Mouse (Mus musculus): Measurements from ENCODE around the gene Areg. TPM values are rescaled to one million over a fixed set of nuclear protein-coding genes. Genes with fewer than 3 reads are reported as not detected.
A peak's percentile ranks its signal among the peaks of the same experiment; 100 is the strongest.

The Areg gene
- 0.96 and 1.8 TPM in 2 replicates for polyA plus RNA-seq (2015; fragmentation: Nextera tagmentation; extraction: Ambion mirVana)

DNA sequence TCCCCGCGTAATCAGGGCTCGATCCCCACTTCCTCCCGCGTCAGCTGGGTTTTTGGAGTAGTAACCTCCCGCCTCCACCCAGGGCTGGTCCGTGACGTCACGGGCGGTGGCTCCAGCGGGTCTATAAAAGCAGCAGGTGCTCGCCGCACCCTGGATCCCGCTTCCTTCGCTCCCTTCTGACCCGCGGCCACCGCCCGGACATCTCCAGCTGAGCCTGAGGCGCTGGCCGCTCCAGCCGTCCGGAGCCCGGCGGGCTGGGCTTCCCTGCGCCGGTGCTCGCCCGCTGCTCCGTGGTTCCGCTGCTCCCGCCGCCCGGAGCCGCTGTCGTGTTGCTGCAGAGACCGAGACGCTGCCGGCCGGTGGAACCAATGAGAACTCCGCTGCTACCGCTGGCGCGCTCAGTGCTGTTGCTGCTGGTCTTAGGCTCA lies at the start of gene Areg:
TSS of gene Areg (plus strand) at position 154 of the 428 bp plus-strand sequence.
- 0 out of 2 replicates have a peak, but pooled peaks have one; percentile 24 for ATAC-seq (ENCODE audit: insufficient number of reproducible peaks, low FRiP score, low TSS enrichment, low read depth)
- H3K4me3 ChIP-seq = peak within 1 kb of the TSS; percentile 53
- H3K9ac ChIP-seq = peak within 1 kb of the TSS; percentile 23; the same call in 1 of the 2 replicates
- H3K4me2 ChIP-seq = peak within 1 kb of the TSS; percentile 94
- no peaks in the 10 kb centered on the region for H3K36me3 ChIP-seq
- no peaks in the 10 kb centered on the region for H3K9me3 ChIP-seq
- H3K4me1 ChIP-seq = peaks cover 10% of the 10 kb centered on the region
- WGBS = under 1% methylated on average over 44 of the region's 44 CpGs
- H3K27me3 ChIP-seq = peaks cover 22% of the 10 kb centered on the region
- no peak within 1 kb of the TSS for H3K27ac ChIP-seq

DNA sequence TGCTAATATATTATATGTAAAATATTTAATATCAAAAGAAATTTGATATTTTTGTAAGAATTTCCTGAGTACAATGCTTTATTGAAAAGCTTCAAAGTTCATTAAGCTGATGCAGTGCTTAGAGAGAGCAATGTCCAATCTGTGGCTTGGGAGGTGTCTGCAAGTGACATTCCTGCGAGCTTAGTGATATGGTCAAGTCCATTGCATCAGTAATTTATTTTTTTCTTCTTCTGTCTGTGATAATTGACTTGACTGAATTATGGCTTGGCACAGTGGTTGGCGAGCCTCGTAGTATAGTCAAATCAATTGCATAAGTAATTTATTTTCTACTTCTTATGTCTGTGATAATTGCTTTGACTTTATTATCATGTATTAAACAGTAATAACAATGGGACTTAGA lies 49.1 kb upstream of the Areg start:
- Histone ChIP-seq H3K36me3 (no peaks in the 10 kb centered on the region), H3K27me3 (no peaks in the 10 kb centered on the region), H3K9ac (no peak overlapping the region), H3K4me3 (no peak overlapping the region), H3K4me2 (no peak overlapping the region), H3K4me1 (no peaks in the 10 kb centered on the region), H3K9me3 (no peaks in the 10 kb centered on the region), H3K27ac (no peak overlapping the region)
- no peak for ATAC-seq (ENCODE audit: insufficient number of reproducible peaks, low FRiP score, low TSS enrichment, low read depth)
- 82% methylated on average over 3 of the region's 3 CpGs for WGBS

DNA sequence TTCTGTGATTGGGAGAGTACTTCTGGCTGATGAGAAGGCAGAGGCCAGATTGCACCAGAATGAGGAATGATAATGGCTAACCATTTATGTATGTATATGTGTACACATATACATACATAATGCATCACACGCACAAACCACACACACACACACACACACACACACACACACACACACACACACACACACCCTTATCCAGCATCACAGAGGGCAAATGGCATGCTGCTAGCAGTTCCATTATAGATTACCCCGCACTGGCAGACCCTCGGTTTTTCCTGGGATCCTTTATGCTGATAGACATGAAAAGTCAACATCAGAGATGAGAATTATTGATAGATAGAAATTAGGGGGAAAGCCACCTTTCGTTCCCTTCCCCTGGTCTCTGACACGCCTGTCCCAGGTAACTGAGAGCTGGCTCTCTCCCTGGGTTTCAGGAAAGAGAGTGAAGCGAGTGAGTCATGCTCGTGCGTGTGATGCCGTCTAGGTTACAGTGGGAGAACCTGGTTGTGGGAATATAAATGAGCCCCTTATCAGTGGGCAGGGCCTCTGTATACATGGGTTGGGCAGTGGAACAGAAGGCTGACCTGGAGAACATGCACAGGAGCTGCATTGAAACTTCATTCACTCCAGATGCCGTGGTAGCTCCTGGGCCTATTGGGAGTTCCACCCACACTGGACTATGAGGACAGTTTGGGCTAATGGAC lies 41.3 kb upstream of the Areg start:
- Histone ChIP-seq H3K4me2 (no peak overlapping the region), H3K27me3 (no peaks in the 10 kb centered on the region), H3K9me3 (no peaks in the 10 kb centered on the region), H3K4me1 (no peaks in the 10 kb centered on the region), H3K36me3 (no peaks in the 10 kb centered on the region), H3K9ac (no peak overlapping the region), H3K4me3 (no peak overlapping the region), H3K27ac (no peak overlapping the region)
- 80% methylated on average over 10 of the region's 10 CpGs for WGBS
- ATAC-seq (ENCODE audit: insufficient number of reproducible peaks, low FRiP score, low TSS enrichment, low read depth) = no peak

DNA sequence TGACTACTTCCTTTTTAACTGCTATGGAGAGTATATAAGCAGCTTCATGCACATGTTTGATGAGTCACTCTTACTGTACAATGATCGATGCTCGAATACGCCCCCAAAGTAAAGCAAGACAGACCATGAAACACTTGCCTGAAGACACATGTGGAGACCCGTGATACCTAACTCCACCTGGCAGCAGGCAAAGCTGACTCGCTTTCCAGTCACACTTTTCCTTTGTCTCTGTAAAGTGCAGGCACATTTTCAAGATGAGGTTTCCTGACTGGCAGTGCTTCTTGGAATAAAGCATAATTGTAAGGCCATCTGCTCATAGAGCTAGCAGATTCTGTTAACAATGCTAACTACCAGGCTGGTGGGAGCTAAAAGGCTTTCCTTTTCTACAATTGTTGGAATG lies 37.7 kb upstream of the Areg start:
- Histone ChIP-seq H3K36me3 (no peaks in the 10 kb centered on the region), H3K9me3 (no peaks in the 10 kb centered on the region), H3K4me3 (no peak overlapping the region), H3K4me1 (no peaks in the 10 kb centered on the region), H3K27me3 (no peaks in the 10 kb centered on the region), H3K4me2 (no peak overlapping the region), H3K27ac (no peak overlapping the region), H3K9ac (no peak overlapping the region)
- ATAC-seq (ENCODE audit: insufficient number of reproducible peaks, low FRiP score, low TSS enrichment, low read depth) = no peak
- 83% methylated on average over 5 of the region's 5 CpGs for WGBS

DNA sequence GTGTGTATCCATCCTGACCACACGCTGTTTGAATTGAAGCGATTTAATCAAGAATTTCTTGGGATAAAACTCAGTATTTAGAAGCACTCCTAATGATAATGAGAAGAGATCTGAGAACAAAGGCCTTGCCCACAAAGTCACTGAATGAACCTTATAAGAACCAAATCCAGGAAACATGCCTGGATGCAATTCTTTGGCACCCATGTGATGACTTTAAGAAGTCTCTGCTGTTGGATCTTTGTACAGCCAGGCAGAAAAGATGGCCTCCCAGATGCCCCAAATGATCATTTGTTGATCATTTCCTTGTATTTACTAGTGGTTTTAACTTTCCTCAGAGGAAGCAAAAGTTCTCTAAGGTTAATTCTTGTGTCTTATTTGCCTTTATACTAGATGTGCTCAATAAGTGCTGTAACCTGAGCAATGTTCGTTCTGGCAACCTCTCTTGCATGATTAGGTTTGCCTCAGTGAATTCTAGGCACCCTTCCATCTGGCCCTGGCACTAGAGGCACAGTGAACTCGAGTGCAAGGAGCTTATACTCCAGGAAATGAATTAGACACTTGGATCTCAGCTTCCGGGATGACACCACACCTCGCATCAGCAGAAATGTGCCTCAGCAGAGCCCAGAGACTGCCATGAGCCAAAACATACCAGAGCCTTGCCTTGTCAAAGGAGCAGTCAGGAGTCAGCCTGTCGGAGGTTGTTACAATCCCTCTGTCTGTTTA lies 35.3 kb upstream of the Areg start:
- Histone ChIP-seq H3K9ac (no peak overlapping the region), H3K4me3 (no peak overlapping the region), H3K27me3 (no peaks in the 10 kb centered on the region), H3K27ac (no peak overlapping the region), H3K36me3 (no peaks in the 10 kb centered on the region), H3K9me3 (no peaks in the 10 kb centered on the region), H3K4me1 (no peaks in the 10 kb centered on the region), H3K4me2 (no peak overlapping the region)
- WGBS = 65% methylated on average over 7 of the region's 7 CpGs
- no peak for ATAC-seq (ENCODE audit: insufficient number of reproducible peaks, low FRiP score, low TSS enrichment, low read depth)

DNA sequence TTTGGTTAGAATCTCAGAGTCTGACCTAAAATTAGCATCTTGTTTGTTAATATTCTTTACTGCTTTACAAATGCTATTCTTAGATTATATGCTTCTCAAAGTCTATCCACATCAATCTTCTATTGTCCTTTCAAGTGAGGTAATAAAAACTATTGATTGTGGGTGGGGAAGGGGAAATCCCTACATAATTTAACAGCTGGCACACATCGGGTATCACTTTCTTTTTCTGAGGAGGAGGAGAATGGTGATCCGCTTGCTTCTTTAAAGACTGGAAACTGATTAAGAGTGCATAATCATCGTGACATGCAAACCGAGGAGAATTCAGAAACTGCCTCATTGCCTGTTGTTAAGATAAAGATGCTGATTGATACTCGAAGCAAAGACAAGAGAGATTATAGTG lies 33.2 kb upstream of the Areg start:
- Histone ChIP-seq H3K9ac (no peak overlapping the region), H3K4me3 (no peak overlapping the region), H3K27ac (no peak overlapping the region), H3K36me3 (no peaks in the 10 kb centered on the region), H3K9me3 (no peaks in the 10 kb centered on the region), H3K4me2 (no peak overlapping the region), H3K4me1 (no peaks in the 10 kb centered on the region), H3K27me3 (no peaks in the 10 kb centered on the region)
- ATAC-seq (ENCODE audit: insufficient number of reproducible peaks, low FRiP score, low TSS enrichment, low read depth) = no peak
- WGBS = 84% methylated on average over 5 of the region's 5 CpGs

DNA sequence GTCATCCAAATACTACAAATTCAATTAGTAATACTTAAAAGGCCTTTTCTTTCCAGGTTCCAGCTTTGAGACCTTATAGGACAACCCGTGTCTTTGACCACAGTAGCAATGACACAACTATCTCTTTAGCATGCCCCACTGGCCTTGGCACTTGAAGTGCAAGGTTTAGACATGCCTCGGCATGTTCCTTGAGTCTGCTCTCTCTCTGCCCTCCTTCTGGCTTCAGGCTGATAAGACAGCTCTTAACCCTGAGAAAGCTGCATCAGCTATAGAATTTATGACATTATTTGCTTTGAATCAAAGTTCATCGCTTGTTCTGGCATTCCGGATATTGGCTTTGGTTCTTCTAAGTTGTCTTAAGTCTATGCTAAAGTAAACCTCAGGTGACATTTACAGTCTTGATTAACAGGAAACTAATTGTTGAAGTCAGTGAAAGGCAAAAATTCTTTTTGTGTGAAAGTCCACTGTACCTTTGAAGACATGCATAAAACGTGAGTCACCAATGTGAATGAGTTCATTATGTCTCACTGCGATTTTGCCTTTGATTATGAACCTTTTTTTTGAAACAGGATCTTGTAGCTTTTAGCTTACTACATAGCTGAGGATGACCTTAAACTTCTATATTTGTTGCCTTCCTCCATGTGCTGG lies 29.3 kb upstream of the Areg start:
- Histone ChIP-seq H3K27me3 (no peaks in the 10 kb centered on the region), H3K4me2 (no peak overlapping the region), H3K27ac (no peak overlapping the region), H3K9me3 (no peaks in the 10 kb centered on the region), H3K36me3 (no peaks in the 10 kb centered on the region), H3K9ac (no peak overlapping the region), H3K4me3 (no peak overlapping the region), H3K4me1 (no peaks in the 10 kb centered on the region)
- no peak for ATAC-seq (ENCODE audit: insufficient number of reproducible peaks, low FRiP score, low TSS enrichment, low read depth)
- 74% methylated on average over 6 of the region's 6 CpGs for WGBS

DNA sequence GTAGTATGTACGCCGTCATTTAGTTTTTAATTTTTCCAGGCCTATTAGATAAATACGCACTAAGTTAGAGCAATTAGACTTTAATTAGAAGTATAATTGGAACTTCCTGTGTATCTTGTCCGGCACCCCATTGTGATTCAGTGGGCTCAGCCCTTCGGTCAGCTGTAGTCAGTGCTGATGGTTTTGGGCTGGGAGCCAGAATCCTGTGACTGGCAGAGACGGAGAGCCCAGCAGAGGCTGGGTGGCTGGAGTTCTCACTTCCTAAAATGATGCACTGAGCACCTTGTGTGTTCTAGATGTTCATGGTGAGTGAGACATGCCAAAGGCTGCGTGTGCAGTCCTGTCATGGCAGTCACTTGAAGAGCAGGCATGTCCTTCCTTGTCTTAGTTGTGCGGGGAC lies 28.4 kb upstream of the Areg start:
- Histone ChIP-seq H3K9me3 (no peaks in the 10 kb centered on the region), H3K4me1 (no peaks in the 10 kb centered on the region), H3K27me3 (no peaks in the 10 kb centered on the region), H3K27ac (no peak overlapping the region), H3K4me2 (no peak overlapping the region), H3K4me3 (no peak overlapping the region), H3K36me3 (no peaks in the 10 kb centered on the region), H3K9ac (no peak overlapping the region)
- WGBS = 78% methylated on average over 8 of the region's 8 CpGs
- no peak for ATAC-seq (ENCODE audit: insufficient number of reproducible peaks, low FRiP score, low TSS enrichment, low read depth)

DNA sequence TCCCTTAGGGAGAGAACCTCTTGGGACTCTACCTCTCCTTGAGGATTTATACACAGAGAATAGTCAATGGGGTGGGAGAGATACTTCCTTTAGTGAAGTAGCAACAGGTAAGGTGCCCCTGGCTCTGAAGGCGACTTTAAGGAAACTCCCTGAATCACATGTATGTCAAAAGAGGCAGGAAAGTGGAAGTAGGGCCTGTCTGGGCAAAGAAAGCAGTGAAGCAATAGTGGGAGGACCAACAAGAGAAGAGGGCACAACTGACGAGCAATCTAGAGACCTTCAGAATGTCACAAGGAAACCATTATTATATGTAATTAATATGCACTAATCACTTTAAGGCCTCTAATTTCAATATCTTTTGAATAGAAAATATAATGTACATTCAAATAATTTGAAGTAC lies 25.4 kb upstream of the Areg start:
- Histone ChIP-seq H3K27ac (no peak overlapping the region), H3K4me1 (no peaks in the 10 kb centered on the region), H3K4me2 (no peak overlapping the region), H3K36me3 (no peaks in the 10 kb centered on the region), H3K4me3 (no peak overlapping the region), H3K9me3 (no peaks in the 10 kb centered on the region), H3K27me3 (no peaks in the 10 kb centered on the region), H3K9ac (no peak overlapping the region)
- 76% methylated on average over 2 of the region's 2 CpGs for WGBS
- ATAC-seq (ENCODE audit: insufficient number of reproducible peaks, low FRiP score, low TSS enrichment, low read depth) = no peak

DNA sequence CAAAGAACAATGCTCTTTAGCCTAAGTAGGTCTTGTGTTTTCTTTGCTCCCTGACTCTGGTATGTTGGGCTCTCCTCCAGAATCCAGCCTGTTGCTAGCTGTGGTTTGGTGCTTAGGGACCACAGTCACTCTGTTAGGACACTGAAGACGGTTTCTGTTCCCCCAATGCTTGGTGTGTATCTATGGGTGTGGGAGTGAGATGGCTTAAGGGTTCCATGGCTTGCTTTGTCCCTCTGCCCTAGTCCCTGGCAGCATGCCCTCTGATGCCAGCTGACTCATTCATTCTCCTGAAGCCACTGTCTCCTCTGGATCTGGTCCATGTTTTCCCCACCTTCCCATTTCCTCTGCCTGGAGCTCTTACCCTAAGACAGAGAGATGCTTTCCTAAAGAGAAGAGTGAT lies 24.8 kb upstream of the Areg start:
- no peak overlapping the region for H3K4me2 ChIP-seq
- no peaks in the 10 kb centered on the region for H3K27me3 ChIP-seq
- no peaks in the 10 kb centered on the region for H3K9me3 ChIP-seq
- no peaks in the 10 kb centered on the region for H3K36me3 ChIP-seq
- H3K9ac ChIP-seq = no peak overlapping the region
- 83% methylated on average over 1 of the region's 1 CpGs for WGBS
- H3K27ac ChIP-seq = no peak overlapping the region
- H3K4me1 ChIP-seq = no peaks in the 10 kb centered on the region
- ATAC-seq (ENCODE audit: insufficient number of reproducible peaks, low FRiP score, low TSS enrichment, low read depth) = no peak
- no peak overlapping the region for H3K4me3 ChIP-seq

DNA sequence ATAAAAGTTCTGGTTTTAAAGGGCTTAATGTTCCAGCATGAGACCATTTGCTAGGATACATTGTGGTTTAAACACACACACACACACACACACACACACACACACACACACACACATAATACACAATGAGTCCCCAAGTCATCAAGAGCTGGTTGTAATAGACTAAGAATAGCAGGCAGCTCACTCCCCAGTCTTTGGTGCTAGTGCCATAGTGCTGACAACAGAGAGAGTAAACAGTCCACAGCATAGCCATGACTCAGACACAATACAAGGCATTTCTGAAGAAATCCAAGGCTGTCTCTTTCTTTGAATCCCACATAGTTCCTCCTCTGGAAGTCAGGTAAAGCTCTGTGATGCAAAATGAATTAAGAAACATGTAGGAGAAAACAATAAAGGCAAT lies 20.8 kb upstream of the Areg start:
- Histone ChIP-seq H3K27ac (no peak overlapping the region), H3K4me2 (no peak overlapping the region), H3K9ac (no peak overlapping the region), H3K27me3 (no peaks in the 10 kb centered on the region), H3K9me3 (no peaks in the 10 kb centered on the region), H3K36me3 (no peaks in the 10 kb centered on the region), H3K4me1 (no peaks in the 10 kb centered on the region), H3K4me3 (no peak overlapping the region)
- no peak for ATAC-seq (ENCODE audit: insufficient number of reproducible peaks, low FRiP score, low TSS enrichment, low read depth)

DNA sequence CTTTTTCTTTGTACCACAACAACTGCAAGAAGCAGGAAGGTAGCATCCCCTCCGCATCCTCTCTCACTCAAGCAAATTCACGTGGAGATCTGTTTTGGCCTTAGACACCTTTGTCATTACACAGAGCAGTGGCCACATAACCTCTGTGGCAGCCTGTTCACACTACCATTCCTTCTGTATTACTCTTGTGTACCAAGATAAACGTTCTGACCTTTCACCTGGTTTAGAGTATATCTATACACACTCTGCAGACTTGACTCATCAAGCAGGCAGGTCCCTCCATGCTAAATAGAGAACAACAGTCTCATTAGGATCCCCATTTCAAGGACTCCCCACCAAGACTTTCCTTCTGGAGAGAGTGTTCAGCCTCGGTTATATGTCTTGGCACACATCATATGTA lies 16.0 kb upstream of the Areg start:
- Histone ChIP-seq H3K9ac (no peak overlapping the region), H3K4me3 (no peak overlapping the region), H3K36me3 (no peaks in the 10 kb centered on the region), H3K27ac (no peak overlapping the region), H3K27me3 (no peaks in the 10 kb centered on the region), H3K4me1 (no peaks in the 10 kb centered on the region), H3K4me2 (no peak overlapping the region), H3K9me3 (no peaks in the 10 kb centered on the region)
- WGBS = 76% methylated on average over 4 of the region's 4 CpGs
- no peak for ATAC-seq (ENCODE audit: insufficient number of reproducible peaks, low FRiP score, low TSS enrichment, low read depth)

Data from limb, embryonic 15.5 days (tissue).